Mouse (Mus musculus) retina, postnatal 1 day (tissue): ENCODE results near the gene Bcor.
A peak's percentile ranks its signal among the peaks of the same experiment; 100 is the strongest.

ENCODE experiments used
- DNase-seq: peaks from one replicate; pipeline ENCODE4 v3.0.0-alpha.2; 2012

The Bcor gene

DNA sequence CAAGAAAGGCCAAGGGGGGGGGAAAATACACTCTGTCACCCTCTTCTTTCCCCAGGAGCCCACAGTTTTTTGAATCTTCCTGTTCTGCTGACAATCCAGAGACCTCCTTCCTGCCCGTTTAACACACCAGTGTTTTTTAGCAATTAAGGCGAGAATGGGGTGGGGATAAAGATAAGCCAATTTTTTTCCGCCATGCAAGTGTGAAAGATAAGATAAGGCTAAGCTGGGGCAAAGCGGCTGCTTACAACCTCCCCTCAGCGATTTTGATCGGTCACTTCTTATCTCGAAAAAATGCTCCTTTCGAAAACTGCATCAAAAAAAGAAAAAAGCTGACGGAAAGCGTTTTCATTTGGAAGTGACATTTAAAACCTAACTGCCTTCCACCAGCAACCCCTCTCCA lies 74.2 kb downstream of the Bcor start:
- no peak for DNase-seq

DNA sequence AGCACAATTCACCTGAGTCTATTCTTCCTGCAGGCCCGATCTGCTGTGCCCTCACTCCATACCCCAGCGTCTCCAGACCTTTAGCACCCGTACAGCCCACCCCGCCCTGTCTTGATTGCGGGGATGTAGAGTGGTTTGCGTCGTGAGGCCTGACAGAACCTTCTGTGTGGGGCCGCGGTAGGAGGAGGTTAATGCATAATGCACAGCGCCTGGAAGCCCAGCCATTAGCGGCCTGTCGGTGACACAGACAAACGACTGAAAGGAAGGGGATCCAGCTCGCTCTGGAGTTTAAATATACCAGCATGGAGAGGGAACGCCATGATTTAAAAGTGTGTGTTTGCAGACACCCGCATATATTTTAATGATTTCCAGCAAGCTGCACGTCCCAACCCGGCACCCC lies 74.9 kb downstream of the Bcor start:
- DNase-seq, result no peak

- DNase-seq, result no peak
Measured at GRCm38 (mm10) chrX:12084698-12085097, 75.5 kb downstream of the Bcor start.

GRCm38 (mm10) chrX:12083631-12084030 lies 76.5 kb downstream of the Bcor start:
- no peak for DNase-seq

GRCm38 (mm10) chrX:12082736-12083135 lies 77.4 kb downstream of the Bcor start:
- DNase-seq, result no peak

GRCm38 (mm10) chrX:12082184-12082583 lies 78.0 kb downstream of the Bcor start:
- DNase-seq, result no peak

GRCm38 (mm10) chrX:12081741-12082155 lies 78.4 kb downstream of the Bcor start:
- no peak for DNase-seq

- DNase-seq, result peak; percentile 83
Measured at GRCm38 (mm10) chrX:12080904-12081740, 79.0 kb downstream of the Bcor start.

DNA sequence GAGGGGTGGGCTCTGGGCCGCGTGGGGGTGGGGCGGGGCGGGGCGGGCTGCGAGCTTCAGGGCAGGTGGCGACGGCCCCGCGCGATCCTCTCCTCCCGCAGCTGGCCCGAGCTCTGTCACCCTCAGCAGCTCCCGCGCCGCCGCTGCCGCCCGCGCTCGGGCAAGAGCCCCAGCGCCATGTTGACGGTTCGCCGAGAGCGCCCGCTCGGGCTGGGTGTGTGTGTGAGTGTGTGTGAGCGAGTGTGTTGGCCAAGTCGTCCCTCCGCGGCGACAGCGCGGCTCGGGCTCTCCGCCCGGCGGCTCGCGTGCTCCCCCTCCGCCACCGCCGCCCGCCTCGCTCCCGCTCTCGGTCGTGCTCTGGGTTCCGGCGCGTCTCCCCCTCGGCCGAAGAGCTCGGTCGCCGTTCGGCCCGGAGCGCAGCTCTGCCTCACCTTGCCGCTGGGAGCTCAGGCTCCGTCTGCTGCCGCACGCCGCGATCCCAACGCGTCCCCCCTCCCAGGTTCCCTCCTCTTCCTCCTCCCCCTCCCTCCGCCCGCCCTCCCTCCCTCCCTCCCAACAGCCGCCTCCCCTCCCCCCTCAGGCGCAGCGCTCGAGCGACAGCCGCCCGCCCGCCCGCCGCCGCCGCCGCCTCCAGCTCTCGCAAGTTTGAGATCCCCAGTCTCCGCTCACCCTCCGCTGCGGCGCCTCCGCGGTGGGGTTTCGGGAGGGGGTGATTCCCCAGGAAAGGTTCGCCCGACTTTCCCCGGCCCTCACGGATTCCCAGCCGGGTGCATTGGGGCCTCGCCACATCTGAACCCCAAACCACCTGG lies 79.9 kb downstream of the Bcor start:
- peak; percentile 83 for DNase-seq

DNA sequence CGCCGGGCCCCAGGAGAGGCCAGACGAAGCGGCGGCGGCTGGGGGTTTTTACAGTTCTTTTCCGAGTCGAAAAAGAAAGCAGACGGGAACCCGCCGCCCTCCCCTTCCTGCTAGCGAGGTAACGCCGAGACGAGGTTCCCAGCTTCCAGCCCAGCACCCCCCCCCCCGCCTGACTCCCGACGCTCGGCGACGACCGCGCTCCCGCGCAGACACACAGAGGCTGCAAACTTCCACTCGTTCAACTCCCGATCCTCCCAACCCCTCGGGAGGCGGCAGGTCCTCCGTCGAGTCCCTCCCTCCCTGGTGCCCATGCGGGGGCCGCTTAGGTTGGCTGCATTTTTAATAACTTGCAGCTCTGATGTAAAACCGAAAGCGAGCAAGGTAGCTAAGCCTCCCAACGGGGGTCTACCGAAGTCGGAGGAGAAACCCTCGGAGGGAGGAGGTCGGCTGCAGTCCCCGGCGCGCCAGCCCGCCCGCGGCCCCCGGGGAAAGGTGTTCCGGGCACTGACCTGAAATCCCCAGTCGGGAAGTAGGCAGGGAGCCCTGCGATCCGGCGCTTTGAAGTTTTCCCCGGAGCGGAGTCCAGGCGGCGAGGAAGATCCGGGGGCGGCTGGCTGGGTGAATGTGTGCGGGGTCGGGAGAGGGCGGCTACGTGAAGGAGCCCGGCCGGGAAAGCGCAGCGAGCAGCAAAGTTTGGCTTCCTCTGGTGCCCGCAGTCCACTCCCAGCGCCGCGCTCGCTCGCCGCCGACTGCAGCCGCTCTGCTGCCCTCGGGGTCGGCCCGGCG lies 80.7 kb downstream of the Bcor start:
- DNase-seq, result no peak

DNA sequence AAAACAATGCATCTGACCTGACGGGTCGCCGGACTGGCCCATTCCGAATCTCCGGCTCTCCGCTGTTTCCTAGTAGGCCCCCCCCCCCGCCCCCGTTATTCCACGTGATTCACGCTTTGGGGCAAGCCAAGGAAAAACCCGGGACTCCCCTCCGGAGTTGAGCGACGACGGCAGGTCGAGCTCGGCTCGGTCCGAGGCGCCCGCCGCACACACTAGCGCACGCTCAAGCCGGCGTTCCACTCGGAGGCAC lies 81.2 kb downstream of the Bcor start:
- DNase-seq, result peak; percentile 60

GRCm38 (mm10) chrX:12078195-12079058 lies 81.7 kb downstream of the Bcor start:
- peak; percentile 42 for DNase-seq

- no peak for DNase-seq
Measured at GRCm38 (mm10) chrX:12077601-12077980, 82.6 kb downstream of the Bcor start.

DNA sequence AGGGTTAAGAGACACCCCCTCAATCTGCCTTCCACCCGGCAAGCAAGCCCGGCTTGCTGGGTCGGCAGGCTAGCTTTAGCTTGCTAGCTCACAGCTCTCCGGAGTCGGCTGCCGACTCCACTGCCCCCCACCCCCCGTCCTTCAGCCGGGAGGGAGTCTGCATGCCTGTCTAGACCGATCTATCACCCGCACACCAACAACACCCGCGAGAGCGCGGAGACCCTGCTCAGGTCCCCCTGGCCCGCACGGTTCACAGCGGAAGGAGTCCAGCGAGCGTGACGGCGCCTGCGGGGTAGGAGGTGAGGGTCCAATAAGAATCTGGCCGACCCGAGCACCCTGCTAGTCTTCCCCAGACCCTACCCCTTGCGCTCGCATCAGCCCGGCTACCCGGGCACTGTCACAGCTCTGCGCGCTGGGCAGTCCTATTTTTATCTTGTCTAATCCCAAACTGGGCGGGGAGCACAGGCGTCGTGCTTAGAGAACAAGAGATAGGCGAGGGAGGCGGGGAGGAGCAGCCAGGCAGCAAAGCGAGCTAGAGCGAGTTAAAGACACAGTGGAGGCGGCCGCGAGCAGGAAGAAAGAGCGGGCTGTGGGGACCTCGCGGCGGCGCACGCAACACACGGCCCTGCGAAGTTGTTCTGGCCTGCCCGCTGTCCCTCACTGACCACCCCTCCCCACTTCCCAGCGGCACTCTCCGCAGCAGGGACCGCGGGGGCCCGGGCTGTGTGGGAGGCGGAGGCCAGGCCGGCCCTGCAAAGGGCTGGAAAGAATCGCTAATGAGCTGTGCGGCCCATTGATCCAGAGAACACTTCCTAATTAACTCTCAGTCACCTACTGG lies 83.2 kb downstream of the Bcor start:
- DNase-seq, result peak; percentile 91

DNA sequence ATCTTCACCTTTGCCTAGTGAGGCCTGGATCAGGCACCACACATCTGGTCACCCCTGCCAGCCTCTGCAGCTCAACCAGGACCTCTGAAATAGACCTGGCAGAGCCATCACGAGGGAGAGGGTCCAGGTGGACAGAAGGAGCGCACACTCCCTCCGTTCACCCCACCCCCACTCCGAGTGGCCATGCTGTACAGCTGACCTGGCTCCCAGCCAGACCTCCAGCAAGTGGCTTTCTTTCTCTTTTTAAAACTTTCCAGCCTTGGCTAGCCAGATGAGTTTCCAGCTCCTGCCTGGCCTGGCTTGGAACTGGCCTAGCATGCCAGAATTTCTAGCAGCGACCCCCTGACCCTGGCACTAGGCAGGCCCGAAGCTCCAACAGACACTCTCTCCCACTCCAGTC lies 87.4 kb downstream of the Bcor start:
- peak; percentile 51 for DNase-seq

DNA sequence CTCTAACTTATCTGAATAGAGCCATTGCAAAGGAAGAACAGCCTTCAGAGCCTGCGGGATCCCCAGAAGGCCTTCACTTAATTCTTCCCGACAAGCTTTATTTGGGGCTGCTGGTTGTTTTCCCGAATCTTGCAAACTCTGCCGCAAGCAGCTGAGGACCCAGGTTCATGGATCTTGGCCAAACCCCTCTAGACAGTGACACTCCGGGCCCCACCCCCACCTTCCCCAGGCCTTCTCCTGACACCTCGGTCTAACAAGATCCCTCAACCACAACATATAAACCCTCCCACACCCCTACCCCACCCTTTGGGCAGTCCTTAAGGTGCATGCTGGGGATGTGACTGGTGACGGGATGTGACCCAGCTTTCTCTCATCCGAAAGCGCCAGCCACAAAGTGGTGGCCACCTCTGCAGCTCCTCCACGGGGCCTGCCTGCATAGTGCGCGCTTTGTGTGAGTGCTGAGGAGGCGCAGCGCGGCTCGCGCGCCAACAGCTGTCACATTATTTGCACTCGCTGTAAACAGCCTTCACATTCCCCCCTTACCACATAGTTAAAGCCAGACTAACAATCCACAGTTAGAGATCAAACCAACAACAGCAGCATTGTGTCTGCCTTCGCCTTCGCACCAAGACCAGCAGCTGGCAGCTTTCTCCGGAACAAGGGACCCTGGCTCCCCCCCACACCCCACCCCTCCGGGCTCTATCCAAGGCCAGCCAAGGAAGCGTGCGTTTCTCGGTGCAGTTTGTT lies 91.0 kb downstream of the Bcor start:
- DNase-seq, result peak; percentile 91

- no peak for DNase-seq
Measured at GRCm38 (mm10) chrX:12067851-12068510, 92.2 kb downstream of the Bcor start.

DNA sequence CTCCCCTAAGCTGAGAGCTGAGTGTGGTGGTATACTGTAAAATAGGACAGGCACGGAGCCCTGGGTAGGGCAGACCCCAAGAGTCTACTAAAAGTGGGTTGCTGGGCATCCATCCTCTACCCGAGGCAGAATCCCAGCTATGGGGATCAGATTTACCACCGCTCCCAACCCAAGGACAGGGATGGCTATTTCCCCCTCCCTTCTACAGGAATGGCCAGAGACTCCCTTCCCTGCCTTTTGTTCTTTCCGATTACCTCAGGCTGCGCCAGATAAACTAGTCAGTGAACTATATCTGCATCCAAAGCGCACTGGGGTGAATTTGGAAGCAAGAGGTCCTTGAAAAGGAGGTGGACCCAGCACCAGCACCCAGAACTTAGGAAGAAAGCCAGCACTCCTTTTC lies 93.1 kb downstream of the Bcor start:
- no peak for DNase-seq

DNA sequence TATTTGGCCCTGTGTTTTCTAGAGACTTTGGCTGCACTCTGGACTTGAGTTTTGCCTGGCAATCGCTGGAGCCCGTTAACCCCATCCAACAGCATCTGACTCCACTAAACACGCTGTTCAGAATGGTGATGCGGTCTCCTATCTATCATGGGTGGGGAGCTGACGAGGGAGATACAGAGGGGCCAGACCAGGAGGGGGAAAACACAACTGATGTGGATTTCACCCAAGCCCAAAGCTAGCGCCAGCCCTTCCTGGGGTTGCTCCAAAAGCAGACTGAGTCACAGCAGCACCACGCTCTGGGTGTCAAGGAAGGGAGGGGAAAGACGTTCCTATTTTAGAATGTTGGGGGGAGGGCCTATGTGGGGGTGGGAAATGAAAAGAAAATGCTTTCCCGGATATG lies 94.4 kb downstream of the Bcor start:
- DNase-seq, result no peak

DNA sequence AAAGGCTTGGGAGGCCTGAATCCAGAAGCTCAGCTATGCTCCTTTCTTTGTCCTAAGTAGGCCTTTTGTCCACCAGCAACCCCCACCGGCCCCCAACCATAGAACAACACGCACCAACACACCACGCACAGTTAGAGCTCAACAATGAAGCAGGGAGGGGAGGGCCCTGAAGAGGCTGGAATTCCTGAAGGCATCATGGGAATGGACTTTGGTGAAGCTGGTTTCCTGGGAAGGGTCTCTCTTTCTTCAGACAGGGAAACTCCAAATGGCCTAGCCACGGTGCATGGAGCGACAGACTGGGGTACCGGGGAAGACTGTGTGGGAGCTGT lies 97.3 kb downstream of the Bcor start:
- DNase-seq, result peak; percentile 67
